Mouse (Mus musculus): Measurements from ENCODE around the gene Hrh1.

DNA sequence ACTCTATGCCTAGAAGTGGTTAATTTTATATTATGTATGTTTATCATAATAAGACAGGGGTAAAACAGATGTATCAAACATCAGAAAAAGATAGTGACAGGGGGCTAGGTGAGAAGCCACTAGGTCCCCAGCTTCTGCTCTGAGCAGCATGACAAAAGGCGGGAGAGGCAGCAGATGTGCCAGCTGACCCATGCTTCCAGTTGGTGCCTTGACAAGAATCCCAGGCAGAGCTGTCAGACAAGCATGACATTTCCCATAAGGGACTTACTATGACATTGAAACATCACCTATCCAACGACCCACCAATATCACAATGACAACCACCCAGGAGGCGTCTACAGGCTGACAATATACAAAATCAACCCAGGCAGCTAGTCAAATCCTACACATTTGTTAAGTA is 16.9 kb upstream of the Hrh1 start:
- TF ChIP-seq POLR2A (IDR thresholded peaks at IDR 0.05; ENCODE audit: low read depth, low read length), result no peak
- no peak for TF ChIP-seq CTCF (IDR thresholded peaks at IDR 0.05; ENCODE audit: borderline replicate concordance, insufficient read depth, low read length)
